Mouse (Mus musculus) left cerebral cortex, postnatal 14 days (tissue): ENCODE results near the gene Ppp1r13l. TPM values are rescaled to one million over a fixed set of nuclear protein-coding genes. Genes with fewer than 3 reads are reported as not detected.

ENCODE experiments used
- DNase-seq, 2 experiments: peaks; one replicate each; pipeline ENCODE4 v3.0.0; 2021 to 2022; ENCODE audit warnings: low spot score in 2 of 2, mixed read lengths in 1 of 2
- intact Hi-C: fragments of 180-260 bp; cut with DNase I; formaldehyde crosslinking; loops from one replicate; pipeline ENCODE4 v1.15.1; 2025
- long read RNA-seq, 2 experiments: library from polyadenylated mRNA; stranded (forward); transcript quantifications; one replicate each; pipeline ENCODE4 v2.0.0; 2021
- total RNA-seq, 2 experiments: library from RNA; stranded (reverse); gene quantifications; 2 replicates each; pipeline ENCODE4 v1.2.3; 2021

Ppp1r13l gene
- 1 to 10 TPM; 6.0 to 6.7 TPM for total RNA-seq
- long read RNA-seq, experiment 1, partial matches to known transcripts = 1 of 1 reads
- long read RNA-seq, experiment 1, other reads (novel, unspliced or antisense) = 0 of 1 reads
- long read RNA-seq, experiment 2, partial matches to known transcripts = 1 of 1 reads
- long read RNA-seq, experiment 2, other reads (novel, unspliced or antisense) = 0 of 1 reads

GRCm38 (mm10) chr7:19359299-19359891 is at the start of gene Ppp1r13l, which contains the start of gene Cd3eap:
Gene Ppp1r13l, plus strand, starts transcription at chr7:19359749.
Gene Cd3eap, minus strand, starts transcription at chr7:19359483.
- DNase-seq = peak; percentile 87 to 88
- intact Hi-C loops = no loop called here

- intact Hi-C loops = no loop called here
- peak; percentile 97 for DNase-seq
Measured at GRCm38 (mm10) chr7:19309884-19310641, 49.5 kb upstream of the Ppp1r13l start, which contains the start of gene Fosb. Gene Fosb, minus strand, starts transcription at chr7:19310051.

DNA sequence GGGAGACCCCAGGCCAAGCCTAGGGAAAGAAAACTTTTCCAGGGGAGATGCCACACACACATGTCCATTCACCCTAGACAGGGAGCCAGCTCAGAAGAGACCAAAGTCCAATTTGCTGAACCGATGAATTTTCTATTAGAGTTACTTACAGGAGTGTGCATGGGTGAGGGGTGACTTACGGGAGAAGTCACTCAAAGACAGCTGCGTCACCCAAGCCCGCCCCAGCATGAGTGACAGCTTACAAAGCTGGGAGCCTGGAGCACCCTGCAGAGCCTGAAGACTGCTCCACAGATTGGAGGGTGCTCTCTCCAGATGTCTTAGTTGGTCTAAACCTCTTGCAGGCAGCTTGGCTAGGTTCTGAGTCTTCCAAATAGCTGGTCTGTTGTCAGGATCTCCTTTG is 47.6 kb upstream of the Ppp1r13l start:
- DNase-seq = no peak
- intact Hi-C loops = no loop called here

DNA sequence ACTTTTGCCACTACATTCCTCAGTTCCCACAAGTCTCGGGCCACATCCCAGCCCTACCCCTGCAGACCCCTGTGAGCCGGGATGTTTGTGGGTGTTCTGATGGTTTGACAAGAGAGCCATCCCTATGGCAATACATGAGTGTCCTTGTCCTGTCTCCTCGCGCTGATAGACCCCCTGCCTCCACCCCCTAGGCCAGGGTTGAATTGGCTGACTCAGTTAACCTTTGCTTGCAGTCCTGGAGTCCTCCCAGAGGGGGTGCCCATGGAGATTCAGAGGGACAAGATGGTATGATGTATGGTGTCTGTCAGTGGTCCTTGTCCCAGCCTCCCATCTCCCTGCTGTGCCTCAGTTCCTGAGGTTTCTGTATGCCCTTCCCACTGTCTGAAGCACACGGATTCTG is 45.5 kb upstream of the Ppp1r13l start:
- intact Hi-C loops = no loop called here
- no peak for DNase-seq

DNA sequence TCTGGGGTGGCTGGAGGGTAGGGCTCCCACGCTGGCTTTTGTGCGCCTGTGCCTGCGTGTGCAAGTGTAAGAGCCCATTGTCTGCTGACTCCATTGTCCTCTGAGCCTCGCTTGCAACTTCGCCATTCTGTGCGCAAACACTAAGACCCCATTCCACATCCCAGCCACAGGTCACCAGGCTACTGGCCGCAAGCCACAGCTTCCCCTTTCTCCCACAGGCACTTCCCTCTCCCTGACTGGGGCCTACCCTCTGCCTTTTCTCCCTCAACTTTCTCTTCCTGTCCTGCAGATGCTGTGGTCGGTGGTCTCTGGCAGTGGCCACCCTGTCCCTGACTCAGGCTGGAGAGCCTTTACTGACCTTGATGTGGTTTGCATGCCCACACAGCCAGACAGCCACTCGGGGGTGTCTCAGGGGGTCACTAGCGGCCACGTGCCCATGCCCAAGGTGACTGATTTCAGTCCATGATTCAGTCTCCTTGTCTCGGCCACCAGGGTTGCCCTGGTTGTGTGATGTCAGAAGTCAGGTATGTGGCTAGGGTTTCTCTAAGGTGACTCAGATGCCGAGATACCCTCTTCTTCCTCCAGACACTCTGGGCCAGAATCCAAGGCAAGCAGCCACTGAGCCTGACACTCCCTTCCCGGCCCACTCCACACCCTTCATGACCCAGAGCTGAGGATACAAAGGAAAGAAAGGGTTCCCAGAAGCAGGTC is 42.9 kb upstream of the Ppp1r13l start:
- intact Hi-C loops = no loop called here
- no peak for DNase-seq

- no peak for DNase-seq
- intact Hi-C loops = no loop called here
Measured at GRCm38 (mm10) chr7:19318201-19318600, 41.3 kb upstream of the Ppp1r13l start.

DNA sequence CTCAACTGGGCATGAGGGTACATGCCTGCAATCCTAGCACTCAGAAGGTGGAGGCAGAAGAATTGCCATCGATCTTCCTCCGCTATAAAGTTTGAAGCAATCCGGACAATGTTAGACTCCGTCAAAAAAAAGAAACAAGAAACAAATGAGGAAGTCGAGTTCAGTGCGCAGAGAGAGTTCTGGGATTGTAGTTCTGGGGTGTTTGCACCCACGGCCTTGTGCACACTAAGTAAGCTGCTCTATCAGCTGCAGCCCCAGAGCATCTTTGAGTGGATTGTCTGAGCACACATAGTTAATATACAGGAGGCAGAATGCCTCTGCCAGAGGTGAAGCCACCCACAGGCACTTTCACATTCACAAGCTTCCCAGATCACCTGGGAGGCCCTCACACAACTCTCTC is 40.9 kb upstream of the Ppp1r13l start:
- DNase-seq = no peak
- intact Hi-C loops = no loop called here

DNA sequence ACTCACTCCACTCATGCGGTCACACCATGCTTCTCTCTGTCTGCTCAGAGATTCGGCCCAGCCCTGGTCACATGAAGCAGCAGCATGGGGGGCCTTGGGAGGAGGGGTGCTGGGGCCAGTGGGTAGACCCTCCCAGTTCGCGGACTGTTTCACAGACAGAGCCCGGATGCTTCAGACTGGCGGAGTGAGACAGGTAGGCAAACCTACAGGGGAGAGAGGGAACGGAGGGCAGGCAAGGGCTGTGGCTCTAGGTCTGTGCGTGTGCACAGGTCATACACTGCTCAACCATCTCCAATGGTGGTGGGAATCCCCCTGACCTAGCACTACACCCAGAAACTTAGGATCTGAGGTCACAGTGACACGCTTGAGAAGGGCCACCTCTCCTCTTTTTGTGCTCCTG is 40.1 kb upstream of the Ppp1r13l start:
- intact Hi-C loops = no loop called here
- peak in 1 of 2 experiments; percentile 43 for DNase-seq

GRCm38 (mm10) chr7:19319906-19320305 is 39.6 kb upstream of the Ppp1r13l start:
- DNase-seq = peak; percentile 95 to 97
- intact Hi-C loops = no loop called here

- no peak for DNase-seq
- intact Hi-C loops = no loop called here
Measured at GRCm38 (mm10) chr7:19320637-19321036, 38.9 kb upstream of the Ppp1r13l start.

DNA sequence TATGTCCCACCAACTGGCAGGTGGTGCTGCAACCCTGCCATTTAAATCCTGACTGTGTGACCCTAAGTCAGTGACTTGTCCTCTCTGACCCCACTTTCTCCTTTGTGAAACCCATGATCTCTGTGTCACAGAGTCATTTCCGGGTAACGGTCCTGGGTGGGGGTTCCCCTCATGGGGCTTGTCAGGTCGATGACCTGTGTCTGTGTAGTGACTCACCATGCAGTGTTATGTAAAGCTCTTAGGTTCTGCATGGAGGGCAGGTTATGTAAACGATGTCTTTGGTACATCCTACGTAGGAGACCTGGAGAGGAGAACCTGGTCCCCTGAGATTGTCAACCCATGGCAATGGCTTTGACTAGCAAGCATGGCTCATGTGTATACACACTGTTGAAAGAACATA is 38.1 kb upstream of the Ppp1r13l start:
- intact Hi-C loops = no loop called here
- DNase-seq = no peak

DNA sequence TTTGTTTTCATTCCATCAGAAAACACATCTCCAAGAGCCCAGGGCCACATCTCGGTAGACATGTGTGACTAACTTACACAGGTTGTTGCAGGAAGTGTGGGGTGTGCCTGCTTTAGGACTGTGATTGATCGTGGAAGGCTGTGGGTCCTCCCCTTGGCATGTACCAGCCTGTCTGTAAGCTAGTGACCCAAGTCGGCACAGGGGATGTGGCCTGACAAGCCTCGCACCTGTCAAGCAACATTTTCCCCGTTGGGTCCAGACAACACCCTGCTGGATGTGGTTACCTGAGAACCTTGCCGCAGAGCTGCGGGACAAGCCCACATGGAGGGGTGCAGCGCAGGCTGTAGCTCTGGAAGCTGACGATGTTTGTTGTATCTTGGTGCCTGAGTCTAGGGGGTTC is 37.1 kb upstream of the Ppp1r13l start:
- intact Hi-C loops = no loop called here

DNA sequence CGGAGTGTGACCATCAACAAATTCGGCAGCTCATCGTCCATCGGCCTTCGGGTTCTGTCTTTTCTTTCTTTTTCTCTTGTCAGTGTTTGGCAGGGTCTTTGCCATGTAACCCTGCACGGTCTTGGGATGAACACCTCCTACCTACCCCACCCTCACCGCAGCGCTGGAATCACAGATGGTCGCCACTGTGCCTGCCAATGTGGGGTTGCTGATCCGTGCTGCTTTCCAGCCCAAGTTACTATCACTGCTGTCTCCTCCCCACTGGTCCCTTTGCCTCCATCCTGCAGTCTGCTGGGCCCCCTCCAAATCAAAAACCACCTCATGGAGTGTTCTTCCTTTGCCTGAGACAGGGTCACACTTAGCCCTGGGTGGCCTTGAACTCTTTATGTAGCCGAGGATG is 35.3 kb upstream of the Ppp1r13l start:
- DNase-seq = no peak
- intact Hi-C loops = no loop called here

More for the DNA sequence above, 37.1 kb upstream of the Ppp1r13l start:
- DNase-seq = no peak

DNA sequence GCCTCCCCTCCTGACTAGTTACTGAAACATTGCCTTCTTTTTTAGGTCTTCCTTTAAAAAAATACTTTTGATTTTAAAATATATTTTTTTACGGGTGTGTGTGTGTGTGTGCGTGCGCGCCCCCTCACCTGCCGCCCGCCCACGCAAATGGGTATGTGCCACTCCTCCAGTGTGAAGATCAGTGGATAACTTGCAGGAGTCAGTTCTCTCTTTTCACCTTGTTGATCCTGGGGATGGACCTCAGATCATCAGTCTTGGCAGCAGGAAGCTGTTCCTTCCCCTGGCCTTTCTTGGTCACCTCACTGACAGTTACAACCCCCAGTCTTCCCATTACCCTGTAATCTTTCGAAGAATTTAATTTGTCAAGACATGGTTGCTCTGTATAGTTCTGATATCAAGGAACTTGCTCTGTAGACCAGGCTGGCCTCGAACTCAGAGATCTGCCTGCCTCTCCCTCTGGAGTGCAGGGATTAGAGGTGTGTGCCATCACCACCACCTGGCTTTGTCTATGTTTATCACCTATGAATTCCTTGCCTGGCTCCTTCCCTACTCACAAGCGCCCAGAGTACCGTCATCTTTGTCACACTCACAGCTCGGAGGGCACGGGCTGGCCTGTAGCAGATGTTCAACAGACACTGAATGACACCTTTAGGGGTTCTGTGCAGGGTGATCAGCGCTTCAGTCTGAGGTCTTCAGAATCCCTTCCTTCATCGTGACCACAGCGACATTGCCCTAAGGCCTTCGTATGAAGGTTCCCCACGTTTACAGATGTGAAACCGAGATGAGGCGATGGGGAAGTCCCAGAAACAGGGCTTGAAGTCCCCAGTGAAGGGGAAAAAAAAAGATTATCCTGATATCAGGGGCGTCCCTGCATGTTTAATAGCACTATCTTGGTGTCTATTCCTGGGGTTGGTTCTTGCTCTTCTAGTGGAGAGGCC is 34.0 kb upstream of the Ppp1r13l start:
- DNase-seq = no peak
- intact Hi-C loops = no loop called here

DNA sequence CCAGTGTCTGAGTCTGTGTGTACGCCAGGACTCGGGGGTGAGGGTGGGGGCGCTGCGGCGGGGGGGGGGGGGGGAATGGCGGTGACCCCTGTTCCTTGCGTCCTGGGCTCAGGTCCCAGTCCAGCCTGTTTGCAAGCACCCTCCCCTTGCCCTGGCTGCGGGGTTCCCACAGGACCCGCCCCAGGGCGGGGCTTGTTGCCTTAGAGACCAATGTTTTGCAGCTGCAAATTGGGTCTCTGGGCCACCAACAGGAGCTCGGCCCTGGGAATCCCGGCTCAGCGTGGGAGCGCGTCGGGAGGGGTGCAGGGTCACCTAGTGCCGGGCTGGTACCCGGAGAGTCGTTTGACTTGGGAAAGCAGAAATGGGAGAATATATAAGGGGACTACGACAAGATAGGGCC is 33.2 kb upstream of the Ppp1r13l start:
- intact Hi-C loops = no loop called here
- DNase-seq = peak; percentile 68 to 72

DNA sequence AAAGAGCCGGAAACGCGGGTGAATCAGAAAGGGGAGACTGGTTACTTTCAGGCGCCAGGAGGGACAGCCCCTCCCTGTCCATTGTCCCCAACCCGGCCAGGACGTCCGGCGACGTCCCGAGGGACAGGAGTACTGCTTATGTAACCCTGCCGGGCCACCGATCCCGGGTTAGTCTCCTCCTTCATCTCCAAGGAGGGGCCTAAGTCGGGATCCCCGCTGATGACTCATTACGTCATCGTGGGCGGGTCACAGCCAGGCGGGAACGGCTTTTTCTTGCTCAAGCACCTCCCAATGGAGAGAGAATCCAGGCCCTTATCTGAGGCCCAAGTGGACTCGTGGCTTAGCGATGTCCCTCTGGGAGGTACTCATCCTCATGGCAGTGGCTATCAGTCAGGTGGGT is 32.4 kb upstream of the Ppp1r13l start:
- intact Hi-C loops = no loop called here
- peak; percentile 85 for DNase-seq

GRCm38 (mm10) chr7:19327782-19328181 is 31.8 kb upstream of the Ppp1r13l start:
- DNase-seq = no peak
- intact Hi-C loops = no loop called here

DNA sequence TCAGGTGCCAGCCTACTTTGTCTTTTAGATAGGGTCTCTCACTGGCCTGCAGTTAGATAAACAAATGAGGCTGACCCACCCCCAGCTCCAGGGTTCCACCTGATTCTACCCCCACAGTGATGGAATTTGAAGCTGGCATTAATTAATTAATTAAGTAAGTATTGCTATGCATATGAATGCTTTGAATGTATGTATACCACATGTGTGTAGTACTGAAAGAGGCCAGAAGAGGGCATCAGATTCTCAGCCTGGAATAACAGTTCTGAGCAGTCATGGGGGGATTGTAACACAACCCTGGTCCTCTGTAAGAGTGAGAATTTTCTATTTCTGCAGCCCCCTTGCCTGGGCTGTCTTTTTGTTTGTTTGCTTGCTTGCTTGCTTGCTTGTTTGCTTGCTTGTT is 31.1 kb upstream of the Ppp1r13l start:
- intact Hi-C loops = no loop called here
- no peak for DNase-seq

DNA sequence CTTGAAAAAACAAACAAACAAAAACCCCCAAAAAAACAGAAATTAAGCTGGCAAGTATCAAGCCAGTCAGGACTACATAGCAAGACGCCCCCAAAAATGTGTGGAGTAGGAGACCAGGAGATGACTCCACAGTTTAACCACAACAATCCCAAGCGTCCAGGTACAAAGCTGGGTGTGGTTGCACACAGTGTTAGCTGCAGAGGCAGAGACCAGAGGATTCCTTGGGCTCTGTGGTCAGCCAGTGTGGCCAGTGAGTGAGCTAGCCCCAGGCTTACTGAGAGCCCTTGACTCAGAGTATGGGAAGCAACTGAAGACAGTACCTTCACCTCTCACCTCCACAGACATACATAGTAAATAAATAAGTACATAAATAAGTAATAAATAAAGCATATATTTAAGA is 27.6 kb upstream of the Ppp1r13l start:
- no peak for DNase-seq
- intact Hi-C loops = no loop called here
